Mouse (Mus musculus) monocyte, adult 2 months (primary cell): ENCODE measurements around the gene Rnf145.

Experiments used
- DNase-seq, 2 experiments: peaks; one replicate each; pipeline ENCODE4 v3.0.0; 2022; ENCODE audit warnings: low spot score in 2 of 2, low read depth in 1 of 2

The Rnf145 gene

GRCm38 (mm10) chr11:44509906-44510305 lies 8.9 kb upstream of the Rnf145 start:
- no peak for DNase-seq

GRCm38 (mm10) chr11:44510371-44510770 lies 8.4 kb upstream of the Rnf145 start:
- DNase-seq: no peak

GRCm38 (mm10) chr11:44512044-44513025 lies 6.4 kb upstream of the Rnf145 start:
- no peak for DNase-seq

GRCm38 (mm10) chr11:44513026-44513422 lies 5.7 kb upstream of the Rnf145 start:
- no peak for DNase-seq

- DNase-seq: no peak
These were observed 4.1 kb upstream of the Rnf145 start for GRCm38 (mm10) chr11:44514666-44515065.

GRCm38 (mm10) chr11:44516362-44516761 lies 2.4 kb upstream of the Rnf145 start:
- no peak for DNase-seq

- DNase-seq: no peak
These were observed 1.0 kb upstream of the Rnf145 start for GRCm38 (mm10) chr11:44517561-44518280.

- DNase-seq: no peak
These were observed 559 bp downstream of the Rnf145 start for GRCm38 (mm10) chr11:44519096-44519949.

GRCm38 (mm10) chr11:44519950-44520761 lies 1.4 kb downstream of the Rnf145 start:
- peak in 1 of 2 experiments; percentile 21 for DNase-seq

GRCm38 (mm10) chr11:44522594-44522993 lies 3.8 kb downstream of the Rnf145 start:
- no peak for DNase-seq

- no peak for DNase-seq
These were observed 7.0 kb downstream of the Rnf145 start for GRCm38 (mm10) chr11:44525765-44526164.

- no peak for DNase-seq
These were observed 8.0 kb downstream of the Rnf145 start for GRCm38 (mm10) chr11:44526654-44527263.

GRCm38 (mm10) chr11:44528560-44529199 lies 9.9 kb downstream of the Rnf145 start:
- no peak for DNase-seq

- peak; percentile 41 to 54 for DNase-seq
These were observed 10.4 kb downstream of the Rnf145 start for GRCm38 (mm10) chr11:44529200-44529599.

GRCm38 (mm10) chr11:44529716-44530115 lies 11.0 kb downstream of the Rnf145 start:
- DNase-seq: no peak

GRCm38 (mm10) chr11:44530382-44530781 lies 11.6 kb downstream of the Rnf145 start:
- no peak for DNase-seq

GRCm38 (mm10) chr11:44530867-44531266 lies 12.1 kb downstream of the Rnf145 start:
- no peak for DNase-seq

GRCm38 (mm10) chr11:44531617-44532016 lies 12.9 kb downstream of the Rnf145 start:
- no peak for DNase-seq
